Mouse (Mus musculus) MEL (cell line): ENCODE results near the gene Ccr6. TPM values are rescaled to one million over a fixed set of nuclear protein-coding genes. Genes with fewer than 3 reads are reported as not detected.
"Not testable (repeated sequence)": the region's sequence is repeated elsewhere in the genome, so short reads cannot be mapped to it uniquely, and the experiment has no call there.

Experiments used
- DNase-seq: peaks from one replicate; pipeline ENCODE4 v3.0.0; 2011; ENCODE audit warnings: low read depth, low spot score
- H3K27ac ChIP-seq: 2 replicates; pipeline ENCODE4 v1.5.1; 2012; ENCODE audit warnings: low read depth, mild to moderate bottlenecking, control low read depth, low read length, moderate library complexity; ENCODE audit not compliant: control insufficient read depth
- H3K27me3 ChIP-seq, 2 experiments: fragments of 150-350 bp in 1 of 2; sonication (generic) in 1 of 2; 2 replicates each; pipeline ENCODE4 v1.6.1; 2012; ENCODE audit warnings: low read length in 2 of 2, mild to moderate bottlenecking in 2 of 2, improper control_type of control experiment in 1 of 2, moderate library complexity in 1 of 2; ENCODE audit not compliant: insufficient read depth in 2 of 2, control insufficient read depth in 1 of 2
- H3K36me3 ChIP-seq, 2 experiments: 2 replicates each; pipeline ENCODE4 v1.6.1; 2012 to 2014; ENCODE audit warnings: low read length in 2 of 2, improper control_type of control experiment in 1 of 2, inconsistent platforms in 1 of 2, mild to moderate bottlenecking in 1 of 2; ENCODE audit not compliant: insufficient read depth in 2 of 2, control insufficient read depth in 1 of 2
- H3K4me1 ChIP-seq, 2 experiments: fragments of 150-350 bp in 1 of 2; sonication (generic) in 1 of 2; 2 replicates each; pipeline ENCODE4 v1.6.1; 2012; ENCODE audit warnings: low read length in 2 of 2, improper control_type of control experiment in 1 of 2, mild to moderate bottlenecking in 1 of 2; ENCODE audit not compliant: insufficient read depth in 2 of 2, control insufficient read depth in 1 of 2
- H3K4me3 ChIP-seq, 2 experiments: fragments of 150-350 bp in 1 of 2; sonication (generic) in 1 of 2; 2 replicates each; pipeline ENCODE4 v1.5.1; 2012; ENCODE audit warnings: low read depth in 2 of 2, low read length in 2 of 2, mild to moderate bottlenecking in 2 of 2, moderate library complexity in 2 of 2, control low read depth in 1 of 2, improper control_type of control experiment in 1 of 2; ENCODE audit not compliant: control insufficient read depth in 1 of 2, insufficient read depth in 1 of 2
- H3K79me2 ChIP-seq: 2 replicates; pipeline ENCODE4 v1.6.1; 2012; ENCODE audit warnings: mild to moderate bottlenecking, low read length, moderate library complexity; ENCODE audit not compliant: control insufficient read depth, poor library complexity, insufficient read depth
- H3K9ac ChIP-seq: 2 replicates; pipeline ENCODE4 v1.6.1; 2012; ENCODE audit warnings: low read depth, mild to moderate bottlenecking, control low read depth, low read length, moderate library complexity; ENCODE audit not compliant: control insufficient read depth, poor library complexity, severe bottlenecking
- H3K9me3 ChIP-seq: fragments of 150-350 bp; sonication (generic); replicated peaks from 2 replicates; pipeline ENCODE4 v1.6.1; 2012; ENCODE audit warnings: mild to moderate bottlenecking, low read length, improper control_type of control experiment, moderate library complexity; ENCODE audit not compliant: insufficient read depth
- CTCF ChIP-seq, 3 experiments: IDR thresholded peaks in 2 of 3; conservative IDR thresholded peaks in 1 of 3; 2 replicates each; pipeline ENCODE4 v1.5.1; 2011 to 2012; ENCODE audit warnings: low read length in 3 of 3, low read depth in 2 of 3, mild to moderate bottlenecking in 2 of 3, improper control_type of control experiment in 1 of 3, inconsistent platforms in 1 of 3, mixed read lengths in 1 of 3, moderate library complexity in 1 of 3; ENCODE audit not compliant: control insufficient read depth in 1 of 3, insufficient read depth in 1 of 3, poor library complexity in 1 of 3, severe bottlenecking in 1 of 3
- JUND ChIP-seq: IDR thresholded peaks from 2 replicates; pipeline ENCODE4 v1.6.1; 2011; ENCODE audit warnings: low read depth, mild to moderate bottlenecking, improper control_type of control experiment, low read length
- KAT2A ChIP-seq: conservative IDR thresholded peaks from 2 replicates; pipeline ENCODE4 v1.6.1; 2012; ENCODE audit warnings: low read depth, low read length, improper control_type of control experiment, inconsistent platforms
- MAFK ChIP-seq: IDR thresholded peaks from 2 replicates; pipeline ENCODE4 v1.6.1; 2011; ENCODE audit warnings: low read depth, mild to moderate bottlenecking, low read length, improper control_type of control experiment, borderline replicate concordance
- MAX ChIP-seq: IDR thresholded peaks from 2 replicates; pipeline ENCODE4 v1.6.1; 2011; ENCODE audit warnings: low read length, improper control_type of control experiment
- MAZ ChIP-seq: IDR thresholded peaks from 2 replicates; pipeline ENCODE4 v1.6.1; 2012; ENCODE audit warnings: low read depth, mild to moderate bottlenecking, inconsistent platforms, low read length, improper control_type of control experiment
- MXI1 ChIP-seq: IDR thresholded peaks from 2 replicates; pipeline ENCODE4 v1.6.1; 2011; ENCODE audit warnings: mild to moderate bottlenecking, low read depth, low read length, improper control_type of control experiment
- MYC ChIP-seq: IDR thresholded peaks from 2 replicates; pipeline ENCODE4 v1.6.1; 2011; ENCODE audit warnings: low read depth, mild to moderate bottlenecking, low read length, improper control_type of control experiment, moderate library complexity
- NELFE ChIP-seq: IDR thresholded peaks from 2 replicates; pipeline ENCODE4 v1.6.1; 2011; ENCODE audit warnings: low read depth, low read length, improper control_type of control experiment
- POLR2A ChIP-seq, 2 experiments: IDR thresholded peaks; 2 replicates each; pipeline ENCODE4 v1.6.1; 2011 to 2012; ENCODE audit warnings: low read length in 2 of 2, mild to moderate bottlenecking in 2 of 2, control low read depth in 1 of 2, improper control_type of control experiment in 1 of 2, low read depth in 1 of 2, moderate library complexity in 1 of 2; ENCODE audit not compliant: control insufficient read depth in 1 of 2, insufficient read depth in 1 of 2, poor library complexity in 1 of 2
- RAD21 ChIP-seq: IDR thresholded peaks from 2 replicates; pipeline ENCODE4 v1.6.1; 2011; ENCODE audit warnings: mild to moderate bottlenecking, low read depth, low read length, improper control_type of control experiment
- RCOR1 ChIP-seq: IDR thresholded peaks from 2 replicates; pipeline ENCODE4 v1.6.1; 2012; ENCODE audit warnings: low read depth, mild to moderate bottlenecking, inconsistent platforms, low read length, improper control_type of control experiment
- SMC3 ChIP-seq: IDR thresholded peaks from 2 replicates; pipeline ENCODE4 v1.6.1; 2011; ENCODE audit warnings: low read depth, low read length, improper control_type of control experiment
- TAL1 ChIP-seq: IDR thresholded peaks from 2 replicates; pipeline ENCODE4 v1.6.1; 2012; ENCODE audit warnings: mild to moderate bottlenecking, inconsistent platforms, low read length, moderate library complexity, mixed read lengths
- TBP ChIP-seq: IDR thresholded peaks from 2 replicates; pipeline ENCODE4 v1.8.0; 2011; ENCODE audit warnings: low read depth, low read length, improper control_type of control experiment
- TCF12 ChIP-seq: IDR thresholded peaks from 2 replicates; pipeline ENCODE4 v1.6.1; 2014; ENCODE audit warnings: low read depth, mild to moderate bottlenecking, inconsistent platforms, low read length, improper control_type of control experiment, moderate library complexity
- UBTF ChIP-seq: IDR thresholded peaks from 2 replicates; pipeline ENCODE4 v1.6.1; 2012; ENCODE audit warnings: low read depth, mild to moderate bottlenecking, inconsistent platforms, low read length, improper control_type of control experiment, moderate library complexity, borderline replicate concordance; ENCODE audit not compliant: insufficient read depth
- ZC3H11A ChIP-seq: IDR thresholded peaks from 2 replicates; pipeline ENCODE4 v1.6.1; 2012; ENCODE audit warnings: low read depth, mild to moderate bottlenecking, inconsistent platforms, low read length, improper control_type of control experiment
- polyA plus RNA-seq, 2 experiments: library from polyadenylated mRNA; stranded (reverse) in 1 of 2; unstranded in 1 of 2; fragments of >175 nt in 1 of 2; fragments of >200 nt in 1 of 2; gene quantifications; 2 replicates each; pipeline versions ENCODE4 v1.2.1 to v1.2.4; 2012; ENCODE audit warnings: low replicate concordance in 2 of 2, low read depth in 1 of 2; ENCODE audit not compliant: insufficient read length in 2 of 2, insufficient read depth in 1 of 2, missing spikeins in 1 of 2
- total RNA-seq: library from RNA; depleted of rRNA; stranded (reverse); fragments of 300-350 nt; gene quantifications from 2 replicates; pipeline ENCODE4 v1.2.3, GENCODE M21; 2012

The Ccr6 gene
- total and polyA plus RNA-seq, 3 experiments: not detected

DNA sequence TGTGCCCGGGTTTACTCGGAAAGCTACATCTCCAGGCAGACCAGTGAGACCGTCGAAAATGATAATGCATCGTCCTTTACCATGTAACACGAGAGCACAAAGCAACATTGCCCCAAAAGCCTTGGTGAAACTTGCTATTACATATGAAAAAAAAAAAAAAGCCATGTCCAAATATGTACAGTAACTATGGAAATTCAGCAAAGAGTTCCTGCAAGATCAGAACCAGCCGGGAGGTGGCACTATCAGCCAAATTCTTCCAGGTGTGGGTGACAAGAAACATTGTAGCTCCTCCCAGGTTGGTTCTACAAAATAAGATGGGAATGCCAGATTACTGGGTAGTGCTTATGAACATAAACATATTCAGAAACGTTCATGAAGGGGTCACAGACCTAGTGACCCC is 21.1 kb downstream of the Ccr6 start:
- DNase-seq: no peak
- Histone ChIP-seq H3K4me3 (no peak overlapping the region), H3K27ac (no peak overlapping the region), H3K27me3 (peaks cover 0 to 1% of the 10 kb centered on the region in 2 experiments; a peak in 3 of 4 replicates), H3K9me3 (no peaks in the 10 kb centered on the region), H3K79me2 (no peaks in the 10 kb centered on the region), H3K4me1 (no peaks in the 10 kb centered on the region; a peak in 1 of 4 replicates), H3K9ac (no peak overlapping the region), H3K36me3 (no peaks in the 10 kb centered on the region)
- TF ChIP-seq MXI1 (no peak), RAD21 (peak; percentile 48), SMC3 (peak; percentile 52), CTCF (IDR thresholded peaks at IDR 0.05 in 2 of 3, conservative IDR thresholded peaks at IDR 0.05 in 1 of 3; ENCODE audit: control insufficient read depth in 1 of 3, insufficient read depth in 1 of 3, low read depth in 2 of 3, low read length in 3 of 3, poor library complexity in 1 of 3, severe bottlenecking in 1 of 3) (peak in 2 of 3 experiments; percentile 35 to 47; a peak in 3 of 6 replicates)

DNA sequence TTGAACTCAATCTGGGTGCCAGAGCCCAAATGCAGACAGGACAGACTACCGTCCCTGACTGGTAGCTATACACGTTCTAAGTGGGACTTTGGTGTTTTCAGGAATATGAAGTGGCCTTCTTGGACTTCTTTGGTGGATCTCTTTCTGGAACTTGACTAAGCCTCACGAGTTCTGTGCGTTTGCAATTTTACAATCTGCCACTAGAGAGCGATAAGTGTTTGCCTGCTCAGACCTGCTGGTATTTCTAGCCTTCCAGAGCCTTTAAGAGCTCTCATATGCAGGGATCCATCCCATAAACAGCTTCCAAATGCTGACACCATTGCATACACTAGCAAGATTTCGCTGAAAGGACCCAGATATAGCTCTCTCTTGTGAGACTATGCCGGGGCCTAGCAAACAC is 28.8 kb downstream of the Ccr6 start:
- not testable (repeated sequence) for H3K4me3 ChIP-seq, H3K27me3 ChIP-seq
- peak; percentile 84 for TF ChIP-seq RAD21
- TF ChIP-seq ZC3H11A: peak; percentile 83
- peak; percentile 81 for TF ChIP-seq SMC3
- peak; percentile 60 to 84 (median 75) for TF ChIP-seq CTCF (IDR thresholded peaks at IDR 0.05 in 2 of 3, conservative IDR thresholded peaks at IDR 0.05 in 1 of 3; ENCODE audit: control insufficient read depth in 1 of 3, insufficient read depth in 1 of 3, low read depth in 2 of 3, low read length in 3 of 3, poor library complexity in 1 of 3, severe bottlenecking in 1 of 3)
- TF ChIP-seq, all 39 proteins: peak for 4; not testable (repeated sequence) for 35
- not testable (repeated sequence) for H3K79me2 ChIP-seq, H3K36me3 ChIP-seq, H3K27ac ChIP-seq, H3K9ac ChIP-seq, H3K4me1 ChIP-seq, H3K9me3 ChIP-seq
- peak; percentile 77 for DNase-seq

DNA sequence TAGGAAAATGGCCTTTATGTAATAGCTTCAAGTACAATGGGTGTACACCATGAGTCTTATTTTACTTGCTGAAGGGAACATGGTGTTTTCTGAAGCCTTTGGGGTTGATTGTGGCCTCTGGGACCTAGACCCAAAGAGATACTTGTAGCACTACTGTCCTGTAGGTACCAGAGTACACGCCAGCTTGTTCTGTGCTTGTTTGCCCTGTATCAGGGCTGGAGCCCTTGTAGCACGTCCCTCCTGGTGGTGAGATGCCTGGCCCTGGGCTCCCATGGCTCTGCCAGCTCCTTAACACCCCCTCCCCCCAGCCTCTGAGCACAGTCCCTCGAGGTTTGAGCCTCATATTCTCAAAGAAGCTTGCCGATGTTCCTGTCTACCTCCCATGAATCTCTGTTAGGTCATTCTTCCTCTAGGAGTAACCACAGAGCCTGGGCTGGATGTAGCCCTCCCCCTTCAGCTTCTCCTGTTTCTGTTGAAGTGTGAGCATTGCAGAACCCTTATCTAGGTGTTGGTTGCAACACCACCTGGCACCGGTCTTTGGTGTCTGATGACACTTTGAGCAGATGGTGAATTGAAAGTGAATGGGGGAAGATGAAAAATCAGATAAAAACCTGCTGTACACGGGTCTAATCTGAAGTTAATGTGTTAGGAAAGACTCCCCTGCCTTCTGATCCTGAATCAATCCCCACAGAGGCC is 36.4 kb downstream of the Ccr6 start:
- no peaks in the 10 kb centered on the region for H3K79me2 ChIP-seq
- TF ChIP-seq KAT2A (no peak), MAFK (no peak), MYC (no peak), POLR2A (IDR thresholded peaks at IDR 0.05; ENCODE audit: control insufficient read depth in 1 of 2, insufficient read depth in 1 of 2, low read depth in 1 of 2, low read length in 2 of 2, poor library complexity in 1 of 2) (no peak), TCF12 (no peak), MAZ (no peak), NELFE (no peak), UBTF (no peak), TAL1 (no peak), TBP (no peak), MAX (no peak), JUND (no peak), SMC3 (no peak), RCOR1 (no peak)
- no peak overlapping the region for H3K9ac ChIP-seq
- H3K9me3 ChIP-seq: no peaks in the 10 kb centered on the region
- no peak overlapping the region for H3K4me3 ChIP-seq
- peaks cover 1 to 10% of the 10 kb centered on the region in 2 experiments for H3K27me3 ChIP-seq
- no peaks in the 10 kb centered on the region for H3K36me3 ChIP-seq
- H3K4me1 ChIP-seq: no peaks in the 10 kb centered on the region
- H3K27ac ChIP-seq: no peak overlapping the region
- no peak for DNase-seq
